Mouse (Mus musculus) intestine, postnatal 0 days (tissue): ENCODE results near the gene Wee2. TPM values are rescaled to one million over a fixed set of nuclear protein-coding genes. Genes with fewer than 3 reads are reported as not detected.

Experiments used
- ATAC-seq: fragments of 200-750 bp; cut with Nextera tagmentation; 2 replicates; pipeline ENCODE4 v1.8.0; 2017; ENCODE audit warnings: mild to moderate bottlenecking, moderate TSS enrichment, moderate library complexity
- H3K27ac ChIP-seq: fragments of 300-500 bp; sonication (generic); 2 replicates; pipeline ENCODE4 v1.5.1; 2014; ENCODE audit warnings: mild to moderate bottlenecking, low read depth, low read length, moderate library complexity
- H3K27me3 ChIP-seq: fragments of 300-500 bp; sonication (generic); replicated peaks from 2 replicates; pipeline ENCODE4 v1.6.1; 2014; ENCODE audit warnings: low read length, mixed read lengths; ENCODE audit not compliant: control insufficient read depth, insufficient read depth
- H3K36me3 ChIP-seq: fragments of 300-500 bp; sonication (generic); 2 replicates; pipeline ENCODE4 v1.6.1; 2014; ENCODE audit warnings: mild to moderate bottlenecking, moderate library complexity; ENCODE audit not compliant: control insufficient read depth, insufficient read depth
- H3K4me1 ChIP-seq: fragments of 300-500 bp; sonication (generic); replicated peaks from 2 replicates; pipeline ENCODE4 v1.6.1; 2014; ENCODE audit warnings: antibody characterized with exemption, low read length, mixed read lengths; ENCODE audit not compliant: control insufficient read depth, insufficient read depth
- H3K4me2 ChIP-seq: fragments of 300-500 bp; sonication (generic); replicated peaks from 2 replicates; pipeline ENCODE4 v1.6.1; 2014; ENCODE audit warnings: low read depth, mild to moderate bottlenecking, moderate library complexity
- H3K4me3 ChIP-seq: fragments of 300-500 bp; sonication (generic); 2 replicates; pipeline ENCODE4 v1.5.1; 2014; ENCODE audit warnings: low read depth, low read length
- H3K9ac ChIP-seq: fragments of 300-500 bp; sonication (generic); 2 replicates; pipeline ENCODE4 v1.6.1; 2014; ENCODE audit warnings: mild to moderate bottlenecking, low read depth, low read length
- H3K9me3 ChIP-seq: fragments of 300-500 bp; sonication (generic); 2 replicates; pipeline ENCODE4 v1.6.1; 2016; ENCODE audit warnings: mixed run types; ENCODE audit not compliant: control insufficient read depth
- CTCF ChIP-seq: sonication (generic); IDR thresholded peaks from 2 replicates; pipeline ENCODE4 v1.5.1; 2016; ENCODE audit warnings: low read depth, mild to moderate bottlenecking, control low read depth, antibody characterized with exemption, moderate library complexity
- WGBS: fragments of 180-500 bp; shearing (Covaris S2); extraction: QIAGEN DNeasy Blood & Tissue Kit; methylation state at CpG from one replicate; pipeline ENCODE4 v1.1.7; 2014; 5-methylcytosine and 5-hydroxymethylcytosine counted together
- polyA plus RNA-seq: library from polyadenylated mRNA; unstranded; fragments of >200 nt; fragmentation: Nextera tagmentation; extraction: Ambion mirVana; gene quantifications from 2 replicates; pipeline ENCODE4 v1.2.1, GENCODE M21; 2015

The Wee2 gene
- polyA plus RNA-seq, 1 experiment from 2014 or later, result not detected

GRCm38 (mm10) chr6:40441276-40441675, 2.4 kb downstream of the Wee2 start:
- Histone ChIP-seq H3K27me3 (peaks cover 20% of the 10 kb centered on the region; the same call in 1 of the 2 replicates), H3K4me1 (no peaks in the 10 kb centered on the region), H3K9me3 (no peaks in the 10 kb centered on the region), H3K27ac (no peak overlapping the region), H3K4me2 (no peak overlapping the region), H3K36me3 (no peaks in the 10 kb centered on the region), H3K4me3 (no peak overlapping the region), H3K9ac (no peak overlapping the region)
- 75% methylated on average over 3 of the region's 3 CpGs for WGBS
- ATAC-seq, result no peak
- no peak for TF ChIP-seq CTCF

- ATAC-seq, result no peak
- WGBS, result 20% methylated on average over 3 of the region's 3 CpGs
- no peak overlapping the region for H3K27ac ChIP-seq
- no peak overlapping the region for H3K9ac ChIP-seq
- peak; percentile 49 for TF ChIP-seq CTCF
- H3K27me3 ChIP-seq, result peaks cover 20% of the 10 kb centered on the region; the same call in 1 of the 2 replicates
- no peak overlapping the region for H3K4me3 ChIP-seq
- no peaks in the 10 kb centered on the region for H3K9me3 ChIP-seq
- H3K4me1 ChIP-seq, result no peaks in the 10 kb centered on the region
- H3K36me3 ChIP-seq, result no peaks in the 10 kb centered on the region
- no peak overlapping the region for H3K4me2 ChIP-seq
Observed at GRCm38 (mm10) chr6:40441755-40442154, 2.9 kb downstream of the Wee2 start.

GRCm38 (mm10) chr6:40443281-40443928, 4.5 kb downstream of the Wee2 start:
- Histone ChIP-seq H3K4me1 (no peaks in the 10 kb centered on the region), H3K27me3 (peaks cover 20% of the 10 kb centered on the region; the same call in 1 of the 2 replicates), H3K4me3 (no peak overlapping the region), H3K9me3 (no peaks in the 10 kb centered on the region), H3K4me2 (no peak overlapping the region), H3K27ac (no peak overlapping the region), H3K36me3 (no peaks in the 10 kb centered on the region), H3K9ac (no peak overlapping the region)
- no peak for ATAC-seq
- no peak for TF ChIP-seq CTCF
- 39% methylated on average over 10 of the region's 10 CpGs for WGBS

- no peak for TF ChIP-seq CTCF
- Histone ChIP-seq H3K4me1 (no peaks in the 10 kb centered on the region), H3K27me3 (0 out of 2 replicates have a peak, but pooled peaks cover under 1% of the 10 kb centered on the region), H3K36me3 (no peaks in the 10 kb centered on the region), H3K4me3 (no peak overlapping the region), H3K4me2 (no peak overlapping the region), H3K9ac (no peak overlapping the region), H3K9me3 (no peaks in the 10 kb centered on the region), H3K27ac (no peak overlapping the region)
- ATAC-seq, result no peak
Observed at GRCm38 (mm10) chr6:40448626-40449025, 9.7 kb downstream of the Wee2 start.

GRCm38 (mm10) chr6:40454436-40455041, 15.7 kb downstream of the Wee2 start:
- Histone ChIP-seq H3K27ac (no peak overlapping the region), H3K4me3 (no peak overlapping the region), H3K9ac (no peak overlapping the region), H3K4me2 (no peak overlapping the region), H3K27me3 (no peaks in the 10 kb centered on the region), H3K4me1 (no peaks in the 10 kb centered on the region), H3K36me3 (no peaks in the 10 kb centered on the region), H3K9me3 (no peaks in the 10 kb centered on the region)
- ATAC-seq, result no peak
- 24% methylated on average over 7 of the region's 7 CpGs for WGBS
- peak; percentile 68 for TF ChIP-seq CTCF

GRCm38 (mm10) chr6:40465710-40466109, 26.8 kb downstream of the Wee2 start:
- TF ChIP-seq CTCF, result peak; percentile 57
- no peak for ATAC-seq
- Histone ChIP-seq H3K9ac (no peak overlapping the region), H3K4me1 (no peaks in the 10 kb centered on the region), H3K4me3 (no peak overlapping the region), H3K4me2 (no peak overlapping the region), H3K36me3 (no peaks in the 10 kb centered on the region), H3K27ac (no peak overlapping the region), H3K9me3 (no peaks in the 10 kb centered on the region), H3K27me3 (no peaks in the 10 kb centered on the region)
- WGBS, result 51% methylated on average over 6 of the region's 6 CpGs
